Mouse (Mus musculus) brain, embryonic 18.5 days (tissue): ENCODE results near the gene Tns2.
A peak's percentile ranks its signal among the peaks of the same experiment; 100 is the strongest.
"Not testable (repeated sequence)": the region's sequence is repeated elsewhere in the genome, so short reads cannot be mapped to it uniquely, and the experiment has no call there.

Experiments used
- DNase-seq: peaks from one replicate; pipeline ENCODE4 v3.0.0-alpha.2; 2012; ENCODE audit warnings: low read depth, low spot score

Tns2 gene

DNA sequence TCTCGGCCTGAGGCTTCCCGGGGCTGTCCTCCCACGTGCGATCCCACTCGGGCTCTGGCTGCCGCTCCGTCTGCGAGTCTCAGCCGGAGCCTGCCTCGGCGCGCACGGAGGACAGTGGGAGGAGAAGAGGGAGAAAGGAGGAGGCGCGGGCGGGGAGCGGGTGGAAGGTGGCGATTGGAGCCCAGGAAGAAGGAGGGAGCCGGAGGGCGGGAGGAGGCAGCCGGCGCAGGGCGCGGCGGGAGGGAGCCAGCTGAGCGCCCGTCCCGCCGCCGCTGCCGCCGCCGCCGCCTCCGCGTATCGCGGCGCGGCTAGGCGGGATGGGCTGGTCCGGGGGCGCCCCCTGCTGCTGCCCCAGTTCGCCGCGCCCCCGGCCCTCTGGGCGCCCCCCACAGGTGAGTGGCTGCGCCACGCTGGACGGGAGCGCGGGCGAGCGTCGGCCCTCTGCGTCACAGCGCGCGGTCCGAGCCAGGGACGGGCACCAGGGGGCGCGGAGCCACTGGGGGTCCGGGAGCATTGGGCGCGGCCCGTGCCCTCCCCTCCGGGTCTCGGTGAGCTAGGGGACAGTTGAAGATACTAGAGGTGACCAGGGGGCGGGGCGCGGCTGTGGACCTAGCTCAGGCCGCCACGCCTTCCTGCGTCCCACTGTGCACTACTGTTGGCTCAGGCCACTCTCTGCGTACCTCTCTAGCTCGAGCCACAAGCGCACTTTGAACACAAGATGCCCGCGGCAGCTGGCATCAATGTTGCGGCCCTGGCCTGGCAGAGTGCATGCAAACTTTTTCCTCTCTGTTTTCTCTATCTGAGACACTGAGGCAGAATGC lies at the start of gene Tns2:
Tns2 (plus strand) TSS at position 253 of the 821 bp plus-strand sequence.
- no peak for DNase-seq

DNA sequence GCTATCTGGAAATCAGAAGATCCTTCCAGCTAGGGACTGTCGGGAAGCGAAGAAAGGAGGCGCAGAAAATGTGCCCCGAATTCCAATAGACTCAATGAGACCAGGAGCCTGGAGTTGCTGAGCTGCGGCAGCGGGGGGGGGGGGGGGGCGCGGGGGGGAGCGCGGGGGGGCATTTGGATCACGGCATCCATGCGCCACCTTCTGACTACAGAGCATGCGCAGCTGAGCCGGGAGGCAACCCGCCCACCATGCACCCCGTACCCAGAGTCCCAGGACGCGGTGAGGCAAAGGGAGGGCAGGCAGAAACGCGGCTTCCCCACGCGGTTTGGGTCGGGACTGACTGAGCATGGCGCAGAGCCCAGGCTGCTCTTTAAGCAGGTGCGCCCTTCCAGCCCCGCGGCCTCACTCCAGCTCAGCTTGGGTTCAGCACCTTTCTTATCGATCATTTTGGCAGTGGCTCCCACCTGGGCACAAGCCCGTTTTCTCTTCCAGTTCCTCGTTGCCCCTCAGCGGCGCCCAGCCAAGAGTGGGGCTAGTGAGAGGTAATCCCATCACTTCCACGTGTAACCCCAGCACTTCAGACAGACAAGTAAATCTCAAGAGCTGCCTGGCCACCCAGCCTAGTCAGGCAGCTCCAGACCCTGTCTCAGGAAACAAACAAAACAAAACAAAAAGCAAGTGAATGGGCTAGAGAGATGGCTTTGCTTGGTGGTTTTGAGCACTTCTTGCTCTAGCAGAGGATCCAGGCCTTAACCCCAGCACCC lies 48.1 kb upstream of the Tns2 start:
- DNase-seq: peak; percentile 16

DNA sequence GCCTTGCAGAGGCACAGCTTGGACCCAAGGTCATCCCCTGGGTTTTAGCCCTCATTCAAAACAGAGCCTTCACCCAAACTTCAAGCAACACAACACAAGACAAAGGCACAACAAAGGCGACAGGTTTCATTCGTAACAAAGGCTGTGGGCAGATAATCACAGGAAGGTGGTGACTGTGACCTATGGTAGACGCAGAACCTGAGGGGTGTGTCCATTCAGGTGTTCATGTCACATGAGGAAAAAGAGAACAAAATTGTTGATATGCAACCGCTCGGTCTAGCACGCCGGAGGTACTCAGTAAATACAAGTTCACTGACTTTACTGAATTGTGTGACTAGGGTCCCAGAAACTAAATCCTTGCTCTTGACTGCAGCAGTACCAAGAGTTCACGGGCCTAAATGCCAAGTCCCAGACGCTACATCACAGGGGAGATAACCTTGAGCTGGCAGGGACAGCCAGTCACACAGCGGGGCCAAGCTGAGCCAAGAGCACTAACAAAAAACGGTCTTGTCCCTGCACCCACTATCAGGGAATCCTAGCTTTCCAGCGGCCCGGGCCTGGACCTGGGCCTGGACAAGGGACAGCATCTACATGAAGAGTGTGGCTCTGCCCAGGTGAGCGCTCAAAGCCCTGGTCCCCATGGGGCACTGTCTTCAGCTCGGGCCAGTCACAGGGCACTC lies 43.6 kb upstream of the Tns2 start:
- DNase-seq: no peak

DNA sequence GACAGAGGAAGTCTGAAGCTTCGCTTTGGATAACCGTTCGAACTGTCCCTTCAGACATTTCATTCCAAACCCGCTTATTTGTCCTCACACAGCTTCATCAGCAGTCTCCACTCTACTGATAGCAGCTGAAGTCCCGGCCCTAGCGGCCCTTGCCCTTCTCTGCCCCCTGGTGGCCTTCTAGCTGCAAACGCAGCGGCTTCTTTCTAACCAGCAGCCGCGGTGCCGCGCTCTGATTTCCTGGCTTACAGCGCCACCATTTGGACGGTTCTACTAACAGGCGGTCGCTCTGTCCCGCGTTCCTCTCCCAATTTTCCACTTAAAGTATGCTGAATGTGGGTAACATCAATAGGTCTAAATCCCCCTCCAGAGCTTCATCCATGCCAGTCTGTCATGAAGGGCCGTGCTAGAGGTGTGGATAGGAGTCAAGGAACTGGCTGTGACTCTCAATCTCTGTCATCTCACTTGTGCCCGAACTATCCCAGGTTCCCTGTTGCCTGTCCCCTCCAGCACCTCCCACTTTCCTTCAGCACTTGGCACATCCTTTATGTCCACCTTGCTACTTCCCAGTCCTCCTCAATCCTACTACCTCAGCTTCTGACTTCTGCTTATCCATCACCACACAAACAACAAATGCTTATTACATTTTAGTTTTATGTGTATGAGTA lies 34.4 kb upstream of the Tns2 start:
- DNase-seq: peak; percentile 76

DNA sequence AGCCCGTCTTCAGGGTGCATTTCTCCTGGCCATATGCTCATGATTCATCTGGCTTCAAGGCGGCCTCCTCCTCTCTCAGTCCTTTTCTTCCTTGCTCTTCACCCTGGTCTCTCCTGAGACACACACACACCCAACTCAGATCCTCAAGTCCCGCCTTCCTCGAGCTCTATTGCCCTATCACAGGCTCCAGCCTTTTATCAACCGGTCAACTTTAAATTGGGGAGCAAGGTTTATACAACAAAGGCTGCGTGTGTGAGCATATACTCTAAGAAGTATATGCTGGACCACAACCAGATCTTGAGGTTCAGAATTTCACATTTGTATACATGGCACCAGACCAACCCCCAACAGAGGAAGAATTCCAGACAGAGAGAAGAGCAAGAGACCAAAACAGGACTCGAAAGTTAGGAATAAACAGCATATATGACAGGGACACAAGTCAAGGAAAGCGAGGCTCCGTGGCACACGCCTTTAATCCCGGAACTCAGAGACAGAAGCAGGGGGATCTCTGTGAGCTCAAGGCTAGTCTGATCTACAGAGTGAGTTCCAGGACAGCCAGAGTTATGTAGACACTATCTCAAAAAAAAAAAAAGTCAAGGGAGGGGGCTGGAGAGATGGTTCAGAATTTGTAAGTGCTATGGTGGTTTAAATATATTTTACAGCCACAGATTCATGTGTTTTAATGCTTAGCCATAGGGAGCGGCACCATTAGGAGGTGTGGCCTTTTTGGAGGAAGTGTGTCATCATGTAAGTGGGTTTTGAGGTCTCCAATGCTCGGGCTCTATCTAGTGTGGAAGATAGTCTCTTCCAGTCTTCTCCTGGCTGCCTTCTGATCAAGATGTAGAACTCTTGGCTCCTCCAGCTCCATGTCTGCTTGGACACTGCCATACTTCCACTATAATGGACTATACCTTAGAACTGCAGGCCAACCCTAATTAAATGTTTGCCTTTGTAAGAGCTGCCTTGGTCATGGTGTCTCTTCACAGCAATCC lies 29.4 kb upstream of the Tns2 start:
- no peak for DNase-seq

DNA sequence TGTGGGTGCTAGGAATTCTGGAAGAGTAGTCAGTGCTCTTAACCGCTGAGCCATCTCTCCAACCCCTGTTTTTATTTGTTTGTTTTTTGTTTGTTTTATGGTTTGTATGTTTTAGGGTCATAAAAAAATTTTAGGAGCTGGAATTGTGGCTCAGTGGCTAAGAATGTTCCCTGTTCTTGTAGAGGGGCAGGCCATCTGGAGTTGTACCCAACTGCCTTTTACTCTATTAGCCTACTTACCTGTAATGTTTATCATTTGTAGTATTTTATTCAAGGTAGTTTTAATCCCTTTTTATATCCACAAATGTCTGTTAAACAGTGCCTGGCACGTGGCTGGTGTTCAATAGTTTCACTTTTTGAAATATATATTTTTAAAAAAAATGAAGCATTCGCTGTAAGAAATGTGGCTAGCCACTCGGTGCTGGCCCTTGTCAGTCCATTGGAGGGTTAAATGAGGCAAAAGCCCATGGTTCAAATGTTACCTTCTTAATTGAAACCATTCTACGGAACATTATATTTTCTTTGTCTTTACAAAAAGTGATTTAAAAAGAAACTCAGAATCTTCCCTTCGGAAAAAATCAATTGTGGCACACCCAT lies 27.2 kb upstream of the Tns2 start:
- no peak for DNase-seq

DNA sequence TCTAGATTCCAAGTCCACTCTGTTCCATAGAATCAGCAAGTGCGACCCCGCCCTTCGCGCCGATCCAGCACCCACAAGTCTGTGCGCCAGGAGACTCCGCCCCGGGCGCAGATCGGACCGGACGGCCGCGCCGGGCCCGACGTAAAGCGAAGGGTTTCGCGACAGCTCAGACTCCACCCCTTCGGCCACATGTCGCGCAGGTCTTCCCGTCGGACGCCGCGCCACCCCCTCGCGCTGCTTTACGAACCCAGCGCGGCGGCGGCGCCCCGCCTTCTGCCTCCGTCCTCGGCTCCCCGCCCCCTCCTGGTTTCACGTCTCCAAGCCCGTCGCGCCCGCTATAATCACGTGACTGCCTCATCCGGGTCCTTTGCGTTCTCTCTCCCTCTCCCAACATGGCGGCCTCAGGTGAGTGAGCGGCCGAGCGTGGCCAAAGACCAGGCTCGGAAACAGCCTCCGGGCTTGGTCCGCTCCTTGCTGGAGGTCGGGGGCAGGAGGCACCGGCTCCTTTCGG lies 26.6 kb upstream of the Tns2 start, which contains the start of gene Eif4b:
Eif4b (plus strand) TSS at position 215 of the 511 bp plus-strand sequence.
- peak; percentile 97 for DNase-seq

DNA sequence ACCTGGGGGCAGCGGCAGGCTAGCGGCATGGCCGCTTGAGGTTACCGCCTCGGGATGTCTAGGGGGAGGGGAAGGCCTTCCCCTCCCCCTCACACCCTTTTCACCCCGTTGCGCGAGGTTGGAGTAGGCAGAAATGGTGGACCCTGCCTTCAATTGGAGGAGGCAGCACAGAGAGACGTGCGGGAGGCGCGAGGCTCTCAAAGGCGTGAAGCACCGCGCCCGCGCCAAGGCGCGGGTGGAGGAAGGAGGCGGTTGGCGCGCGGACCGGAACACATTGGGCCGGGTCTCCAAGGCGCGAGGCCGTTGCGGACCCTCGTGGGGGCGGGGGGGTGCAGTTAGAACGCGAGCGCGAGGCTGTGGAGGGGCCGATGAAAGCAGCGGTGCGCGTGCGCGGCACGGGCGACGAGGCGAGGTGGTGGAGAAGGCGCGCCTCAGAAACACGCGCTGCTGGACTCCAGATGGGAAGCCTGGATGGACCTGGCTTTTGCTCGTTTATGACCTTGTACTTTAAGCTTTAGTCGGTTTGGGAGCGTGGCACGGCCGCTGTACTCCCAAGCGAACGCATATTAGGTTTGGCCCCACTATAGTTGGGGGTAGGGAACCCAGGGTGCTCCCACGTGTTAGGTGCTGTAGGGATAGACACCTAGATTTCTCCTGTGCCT lies 26.0 kb upstream of the Tns2 start:
- no peak for DNase-seq

DNA sequence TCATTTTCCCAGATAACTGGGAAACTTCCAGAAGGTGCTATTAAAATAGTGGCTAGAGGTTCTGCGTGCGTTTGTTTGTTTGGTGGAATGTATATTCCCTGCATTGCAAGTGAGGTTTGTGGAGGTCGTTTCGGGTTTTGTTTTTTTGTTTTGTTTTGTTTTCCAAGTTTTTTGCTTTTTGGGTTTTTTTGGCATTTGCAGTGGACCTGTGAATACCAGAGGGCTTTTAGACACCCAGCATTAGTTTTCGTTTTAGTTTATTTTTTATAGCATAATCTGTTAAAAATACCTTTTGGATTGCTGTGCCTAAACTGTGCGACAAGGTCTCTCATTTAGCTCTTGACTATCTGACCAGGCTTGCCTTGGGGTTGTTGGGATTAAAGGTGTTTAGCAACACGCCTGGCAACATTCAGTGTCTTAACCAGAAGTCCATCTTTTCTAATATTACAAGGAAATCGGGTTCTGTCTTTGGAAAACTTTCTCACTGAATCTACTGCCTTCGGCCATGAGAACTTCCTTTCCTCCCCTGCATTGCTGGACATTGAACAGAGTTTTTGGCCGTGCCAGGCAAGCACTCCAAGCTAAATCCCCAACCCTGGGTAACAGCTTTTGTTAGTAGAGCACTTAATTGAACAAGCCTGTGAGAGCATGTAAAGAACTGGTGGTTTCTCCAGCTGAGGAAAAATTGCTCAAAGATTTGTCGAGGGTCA lies 25.2 kb upstream of the Tns2 start:
- DNase-seq: no peak

DNA sequence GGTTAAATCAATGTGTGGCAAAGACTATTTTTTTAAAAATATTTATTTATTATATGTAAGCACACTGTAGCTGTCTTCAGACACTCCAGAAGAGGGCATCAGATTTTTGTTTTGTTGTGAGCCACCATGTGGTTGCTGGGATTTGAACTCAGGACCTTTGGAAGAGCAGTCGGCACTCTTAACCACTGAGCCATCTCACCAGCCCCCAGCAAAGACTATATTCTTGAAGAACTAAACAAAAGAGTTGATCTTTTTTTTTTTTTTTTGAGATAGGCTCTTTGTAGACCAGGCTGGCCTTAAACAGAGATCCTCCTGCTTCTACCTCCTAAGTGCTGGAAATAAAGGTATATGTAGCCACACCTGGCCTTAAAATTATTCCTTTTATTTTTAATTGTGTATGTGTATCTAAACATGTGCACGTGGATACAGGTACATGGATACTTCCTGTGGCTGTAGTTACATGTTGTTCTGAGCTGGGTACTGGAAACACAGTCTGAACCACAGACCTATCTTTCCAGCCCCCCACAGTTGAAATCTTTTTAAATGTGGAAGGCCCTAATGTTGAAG lies 23.0 kb upstream of the Tns2 start:
- DNase-seq: no peak

DNA sequence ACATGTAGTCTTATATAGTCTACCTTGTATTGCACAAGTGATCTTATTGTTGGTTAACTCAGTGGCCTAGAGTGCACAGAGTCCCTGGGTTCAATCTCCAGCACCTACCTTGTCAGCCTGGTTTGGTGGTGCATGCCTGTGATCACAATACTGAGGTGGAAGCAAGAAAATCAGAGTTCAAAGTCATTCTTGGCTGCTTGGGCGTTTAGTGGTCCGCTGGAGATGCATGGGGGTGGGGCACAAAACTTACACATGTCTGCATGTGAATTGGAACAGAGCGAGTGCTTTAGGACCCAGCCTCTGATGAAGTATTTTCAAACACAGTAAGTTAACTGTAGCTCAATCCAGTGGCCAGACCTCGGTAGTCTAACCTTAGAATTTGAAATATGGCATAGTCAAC lies 21.0 kb upstream of the Tns2 start:
- no peak for DNase-seq

DNA sequence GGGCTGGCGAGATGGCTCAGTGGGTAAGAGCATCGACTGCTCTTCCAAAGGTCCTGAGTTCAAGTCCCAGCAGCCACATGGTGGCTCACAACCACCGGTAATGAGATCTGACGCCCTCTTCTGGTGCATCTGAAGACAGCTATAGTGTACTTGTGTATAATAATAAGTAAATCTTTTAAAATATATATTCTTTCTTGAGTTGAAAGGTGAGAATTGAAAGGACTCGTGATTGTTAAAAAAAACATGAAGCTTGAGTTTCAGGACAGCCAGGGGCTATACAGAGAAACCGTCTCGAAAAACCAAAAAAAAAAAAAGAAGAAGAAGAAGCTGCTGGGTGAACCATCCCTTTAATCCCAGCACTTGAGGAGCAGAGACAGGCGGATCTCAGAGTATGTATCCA lies 20.3 kb upstream of the Tns2 start:
- not testable (repeated sequence) for DNase-seq

DNA sequence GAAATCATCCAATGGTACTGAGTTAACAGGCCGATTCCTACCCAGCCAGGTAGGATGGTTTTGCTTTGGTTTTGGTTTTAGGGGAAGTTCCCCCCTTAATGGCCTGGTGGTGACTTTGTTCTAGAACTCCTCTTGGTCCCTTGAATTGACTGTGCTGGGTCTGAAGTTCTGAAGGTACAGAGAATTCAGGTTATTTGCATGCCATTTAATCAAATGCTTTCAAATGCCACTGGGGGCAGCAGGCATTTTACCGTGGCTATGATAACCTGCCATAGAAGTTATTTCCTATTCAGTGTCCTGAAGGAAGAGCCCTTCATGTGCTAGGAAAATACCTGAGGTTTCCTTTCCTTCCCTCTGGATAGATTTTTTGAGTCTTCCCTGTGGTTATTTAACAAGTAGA lies 19.8 kb upstream of the Tns2 start:
- no peak for DNase-seq

DNA sequence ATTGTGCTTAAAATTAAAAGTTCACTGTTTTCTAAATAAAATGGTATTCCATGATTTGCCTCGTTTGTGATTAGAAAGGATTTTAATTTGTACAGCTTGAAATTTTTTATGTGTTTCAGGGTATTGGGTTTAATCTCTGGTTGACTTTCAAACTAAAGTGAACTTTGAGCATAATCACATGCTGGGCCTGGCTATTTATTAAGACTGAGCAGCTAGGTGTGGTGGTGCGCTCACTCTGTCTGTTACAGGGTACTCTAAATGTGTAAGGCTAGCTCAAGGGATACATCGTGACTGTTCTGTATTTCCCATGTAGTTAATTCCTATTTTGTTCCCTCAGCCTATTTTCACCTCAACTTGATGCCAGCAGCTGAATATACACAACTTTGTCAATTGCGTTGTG lies 18.1 kb upstream of the Tns2 start:
- no peak for DNase-seq

DNA sequence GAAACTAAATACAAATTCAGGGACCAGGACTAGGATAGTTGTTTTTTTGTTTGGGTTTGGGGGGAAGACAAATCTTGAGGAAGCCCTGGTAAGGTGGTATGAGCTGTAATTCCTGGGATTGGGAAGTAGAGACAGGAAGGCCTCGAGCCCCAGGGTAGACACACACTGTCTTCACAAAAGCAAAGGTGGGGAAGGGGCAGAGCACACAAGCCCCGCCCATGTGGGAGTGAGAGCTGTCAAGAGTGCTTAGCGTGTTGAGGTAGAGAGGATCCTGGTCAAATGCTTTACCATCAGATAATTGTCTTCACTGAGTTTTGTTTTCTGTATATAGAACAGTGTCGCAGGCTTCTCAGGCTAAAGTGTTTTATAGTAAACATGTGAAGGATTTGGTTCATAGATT lies 17.2 kb upstream of the Tns2 start:
- DNase-seq: no peak

DNA sequence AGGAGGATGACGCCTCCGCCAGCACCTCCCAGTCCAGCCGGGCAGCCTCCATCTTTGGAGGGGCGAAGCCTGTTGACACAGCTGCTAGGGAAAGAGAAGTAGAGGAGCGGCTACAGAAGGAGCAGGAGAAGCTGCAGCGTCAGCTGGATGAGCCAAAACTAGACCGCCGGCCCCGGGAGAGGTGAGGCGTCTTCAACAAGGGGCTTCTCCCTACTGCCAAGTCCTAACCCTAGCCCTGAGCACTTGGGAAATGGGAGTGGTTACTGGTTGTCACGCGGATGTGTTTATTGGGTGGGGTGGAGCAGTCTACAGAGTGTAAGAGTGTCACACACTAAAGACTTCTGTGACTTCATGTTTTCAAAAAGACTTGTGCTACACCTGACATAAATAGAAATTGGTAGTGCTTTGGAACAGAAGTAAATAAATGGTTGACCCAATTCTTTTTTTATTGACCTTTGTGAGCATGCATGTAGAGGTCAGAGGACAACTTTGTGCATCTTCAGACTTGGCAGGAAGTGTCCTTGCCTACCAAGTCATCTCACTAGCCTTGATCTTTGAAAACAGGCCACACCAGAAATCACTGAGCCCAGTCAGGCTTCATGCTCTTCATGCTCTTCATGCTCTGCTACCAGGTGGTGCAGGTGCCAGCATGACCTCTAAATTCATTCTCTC lies 10.2 kb upstream of the Tns2 start:
- DNase-seq: no peak

DNA sequence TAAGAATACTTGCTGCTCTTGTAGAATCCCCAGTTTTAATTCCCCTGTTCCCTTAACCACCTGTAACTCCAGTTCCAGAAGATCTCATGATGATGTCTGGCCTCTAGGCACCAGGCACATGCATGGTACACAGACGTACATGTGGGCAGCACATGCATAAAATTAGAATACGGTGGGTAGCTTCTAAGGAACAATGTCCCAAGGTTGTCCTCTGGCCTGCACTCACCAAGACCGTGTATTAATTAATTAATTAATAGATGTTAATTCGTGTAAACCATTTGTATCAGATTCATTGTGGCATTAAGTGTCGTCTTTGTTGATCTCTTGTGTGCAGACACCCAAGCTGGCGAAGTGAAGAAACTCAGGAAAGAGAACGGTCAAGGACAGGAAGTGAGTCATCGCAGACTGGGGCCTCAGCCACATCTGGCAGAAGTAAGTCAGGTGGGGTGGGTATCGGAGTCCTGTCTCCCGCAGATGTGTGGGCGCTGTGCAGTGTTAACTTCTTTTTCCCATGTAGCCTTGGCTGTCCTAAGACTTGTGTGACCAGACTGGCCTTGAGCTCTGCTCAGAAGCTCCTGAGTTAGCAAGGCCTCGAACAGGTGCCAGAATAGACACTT lies 9.0 kb upstream of the Tns2 start:
- no peak for DNase-seq
